Mouse (Mus musculus): ENCODE results near the gene Mier1.
"Not testable (repeated sequence)": the region's sequence is repeated elsewhere in the genome, so short reads cannot be mapped to it uniquely, and the experiment has no call there.

Gene Mier1

GRCm38 (mm10) chr4:103114184-103115111 is at the start of gene Mier1, which contains the start of gene Wdr78:
Mier1 (plus strand) TSS chr4:103114390.
Wdr78 (minus strand) TSS chr4:103114555.
- peak; percentile 97 for DNase-seq

- peak; percentile 53 for DNase-seq
These were observed 49.8 kb upstream of the Mier1 start for GRCm38 (mm10) chr4:103064421-103064820.

- DNase-seq: peak; percentile 65
These were observed 49.2 kb upstream of the Mier1 start for GRCm38 (mm10) chr4:103064976-103065375.

- DNase-seq: peak; percentile 33
These were observed 46.1 kb upstream of the Mier1 start for GRCm38 (mm10) chr4:103067906-103068655.

- peak; percentile 36 for DNase-seq
These were observed 43.6 kb upstream of the Mier1 start for GRCm38 (mm10) chr4:103070631-103071030.

GRCm38 (mm10) chr4:103085237-103085636 is 29.0 kb upstream of the Mier1 start:
- DNase-seq: no peak

- no peak for DNase-seq
These were observed 18.3 kb upstream of the Mier1 start for GRCm38 (mm10) chr4:103095921-103096320.

GRCm38 (mm10) chr4:103098532-103098931 is 15.7 kb upstream of the Mier1 start:
- DNase-seq: no peak

- no peak for DNase-seq
These were observed 1.5 kb upstream of the Mier1 start for GRCm38 (mm10) chr4:103112651-103113050.

- peak; percentile 45 for DNase-seq
These were observed 788 bp upstream of the Mier1 start for GRCm38 (mm10) chr4:103113402-103113801.

- DNase-seq: no peak
These were observed 4.7 kb downstream of the Mier1 start for GRCm38 (mm10) chr4:103118888-103119228.

- DNase-seq: peak; percentile 92
These were observed 5.2 kb downstream of the Mier1 start for GRCm38 (mm10) chr4:103119229-103120027.

GRCm38 (mm10) chr4:103120028-103120384 is 5.8 kb downstream of the Mier1 start:
- no peak for DNase-seq

- no peak for DNase-seq
These were observed 6.2 kb downstream of the Mier1 start for GRCm38 (mm10) chr4:103120395-103120794.

GRCm38 (mm10) chr4:103120874-103121389 is 6.7 kb downstream of the Mier1 start:
- peak; percentile 46 for DNase-seq

- peak; percentile 31 for DNase-seq
These were observed 8.9 kb downstream of the Mier1 start for GRCm38 (mm10) chr4:103123086-103123485.

GRCm38 (mm10) chr4:103123606-103124005 is 9.4 kb downstream of the Mier1 start:
- DNase-seq: no peak

GRCm38 (mm10) chr4:103126533-103126932 is 12.3 kb downstream of the Mier1 start:
- DNase-seq: no peak

- DNase-seq: no peak
These were observed 22.8 kb downstream of the Mier1 start for GRCm38 (mm10) chr4:103136946-103137345.

GRCm38 (mm10) chr4:103146339-103146738 is 32.1 kb downstream of the Mier1 start:
- peak; percentile 85 for DNase-seq

GRCm38 (mm10) chr4:103151946-103152345 is 37.8 kb downstream of the Mier1 start:
- no peak for DNase-seq

GRCm38 (mm10) chr4:103158781-103159180 is 44.6 kb downstream of the Mier1 start:
- DNase-seq: no peak

- not testable (repeated sequence) for DNase-seq
These were observed 52.0 kb downstream of the Mier1 start for GRCm38 (mm10) chr4:103166198-103166597.
